Comparison of ENCODE assay signal across 23 mouse cellular contexts in genomic region chr6:108222435-108222834, GRCm38 (mm10). TPM values are rescaled to one million over a fixed set of nuclear protein-coding genes. Genes with fewer than 3 reads are reported as not detected.
A peak's percentile ranks its signal among the peaks of the same experiment; 100 is the strongest.
DNase-seq lines count a peak whose midpoint lies in the region; ATAC-seq and TF ChIP-seq lines count a peak whose summit lies in the region.
"Had no signal": no experiment of that assay in that cellular context is flagged by ENCODE, and none has a peak within 500 bp of the region (broad histone marks: within the 10 kb centered on the region; RNA-seq: fewer than 3 reads in every experiment).

No protein-coding gene starts in this region.

- peaks cover 35% of the 10 kb centered on the region for H3K4me1 ChIP-seq in heart, embryonic 12.5 days (replicated peaks)
- H3K4me1 ChIP-seq in CH12.LX (ENCODE audit: control insufficient read depth in 1 of 2, insufficient read depth in 2 of 2): peaks cover 16 to 77% of the 10 kb centered on the region in 2 experiments; a peak in 3 of 4 replicates
- H3K4me1 ChIP-seq: forebrain, embryonic 12.5 days had no signal

- no peak overlapping the region for H3K9ac ChIP-seq in heart, embryonic 12.5 days
- peak overlapping the region; percentile 34; the same call in 1 of the 2 replicates for H3K9ac ChIP-seq in CH12.LX (ENCODE audit: insufficient read depth, low read depth)
- H3K9ac ChIP-seq: embryonic facial prominence, embryonic 13.5 days; embryonic facial prominence, embryonic 15.5 days; forebrain, embryonic 12.5 days had no signal

- H3K36me3 ChIP-seq in heart, embryonic 12.5 days: peaks cover 21% of the 10 kb centered on the region
- H3K36me3 ChIP-seq in CH12.LX (replicated peaks in 1 of 2; ENCODE audit: control insufficient read depth in 1 of 2, insufficient read depth in 1 of 2, low read length in 1 of 2): peaks cover 6 to 61% of the 10 kb centered on the region in 2 experiments
- H3K36me3 ChIP-seq: embryonic facial prominence, embryonic 13.5 days; embryonic facial prominence, embryonic 15.5 days; forebrain, embryonic 12.5 days had no signal

- peak; percentile 53; the same call in 1 of the 2 replicates for ATAC-seq in frontal cortex, adult (ENCODE audit: low TSS enrichment)
- ATAC-seq in heart, embryonic 12.5 days (ENCODE audit: insufficient number of reproducible peaks, low FRiP score): no peak
- ATAC-seq: CD4-positive, CD25-positive, alpha-beta regulatory T cell, adult 4 months; forebrain, embryonic 14.5 days; forebrain, embryonic 16.5 days had no signal

- DNase-seq in frontal cortex, postnatal 25 days (ENCODE audit: low spot score in 2 of 2): no peak
- DNase-seq in heart, adult 11 months: peak; percentile 55
- DNase-seq in CH12.LX (ENCODE audit: extremely low read depth): no peak
- DNase-seq: adrenal gland, adult 2 months; adrenal gland, postnatal 10 days; adrenal gland, postnatal 25 days; cerebellum, adult 11 months; cerebellum, adult 18-20 months; cerebellum, adult 8-10 months; cerebellum, adult 9-11 months; cerebellum, postnatal 14 days; cerebellum, postnatal 36 days; embryo, embryonic 11 days had no signal

- H3K4me3 ChIP-seq in heart, embryonic 12.5 days: no peak overlapping the region
- H3K4me3 ChIP-seq in CH12.LX (replicated peaks in 1 of 3; ENCODE audit: low read depth in 2 of 3, low read length in 2 of 3, poor library complexity in 1 of 3): no peak overlapping the region
- H3K4me3 ChIP-seq: embryonic facial prominence, embryonic 13.5 days; embryonic facial prominence, embryonic 15.5 days; erythroblast, embryonic 14.5 days; forebrain, embryonic 10.5 days; forebrain, embryonic 12.5 days had no signal

- no peak for TF ChIP-seq POLR2A in CH12.LX (IDR thresholded peaks at IDR 0.05; ENCODE audit: low read depth, low read length)

- no peak for TF ChIP-seq RAD21 in CH12.LX (IDR thresholded peaks at IDR 0.05; ENCODE audit: low read depth, low read length)

- H3K27me3 ChIP-seq in heart, embryonic 12.5 days (replicated peaks): no peaks in the 10 kb centered on the region
- no peaks in the 10 kb centered on the region for H3K27me3 ChIP-seq in CH12.LX (replicated peaks)
- H3K27me3 ChIP-seq: embryonic facial prominence, embryonic 13.5 days; embryonic facial prominence, embryonic 15.5 days; forebrain, embryonic 12.5 days had no signal

- no peak for TF ChIP-seq EP300 in CH12.LX (IDR thresholded peaks at IDR 0.05; ENCODE audit: low read length)

- WGBS in heart, embryonic 12.5 days: 55% methylated on average over 5 of the region's 5 CpGs

- in situ Hi-C loops in CH12.LX (cut with MboI; ENCODE audit: low pct_ligation_motif_present, low pct_unique_long_range_greater_than_20kb, low sequenced_read_pairs): loop anchor here (10.0 kb wide), 1 partner anchor 102 kb away; no protein-coding TSS in a partner anchor

- dilution Hi-C loops in CH12.LX (cut with MboI; ENCODE audit: extremely low pct_ligation_motif_present, extremely low pct_unique_long_range_greater_than_20kb, low sequenced_read_pairs): no loop called here

- H3K4me2 ChIP-seq in heart, embryonic 12.5 days: no peak overlapping the region
- peak overlapping the region; percentile 43 for H3K4me2 ChIP-seq in CH12.LX (ENCODE audit: insufficient read depth, low read depth, poor library complexity, severe bottlenecking)
- H3K4me2 ChIP-seq: embryonic facial prominence, embryonic 13.5 days; embryonic facial prominence, embryonic 15.5 days; forebrain, embryonic 12.5 days had no signal

- H3K79me2 ChIP-seq in CH12.LX (replicated peaks; ENCODE audit: control insufficient read depth, extremely low read depth, insufficient read depth, poor library complexity, severe bottlenecking): peaks cover 68% of the 10 kb centered on the region

- no peak overlapping the region for H3K27ac ChIP-seq in heart, embryonic 12.5 days (ENCODE audit: poor library complexity, severe bottlenecking)
- H3K27ac ChIP-seq in CH12.LX (ENCODE audit: insufficient read depth, low read depth): peak overlapping the region; percentile 6; the same call in 1 of the 2 replicates
- H3K27ac ChIP-seq: embryonic facial prominence, embryonic 13.5 days; embryonic facial prominence, embryonic 15.5 days; forebrain, embryonic 10.5 days; forebrain, embryonic 12.5 days had no signal

- no peak for TF ChIP-seq CTCF in CH12.LX (conservative IDR thresholded peaks at IDR 0.05 in 1 of 2, IDR thresholded peaks at IDR 0.05 in 1 of 2; ENCODE audit: low read depth in 2 of 2, low read length in 2 of 2)

- no peaks in the 10 kb centered on the region for H3K9me3 ChIP-seq in heart, embryonic 12.5 days (replicated peaks)
- no peaks in the 10 kb centered on the region for H3K9me3 ChIP-seq in CH12.LX (replicated peaks; ENCODE audit: low read length)
- H3K9me3 ChIP-seq: embryonic facial prominence, embryonic 13.5 days; embryonic facial prominence, embryonic 15.5 days; forebrain, embryonic 10.5 days; forebrain, embryonic 12.5 days had no signal

TF ChIP-seq in CH12.LX, 34 proteins besides CTCF, POLR2A, EP300 and RAD21:
- TF ChIP-seq CHD2 (IDR thresholded peaks at IDR 0.05; ENCODE audit: low read length) (no peak), USF1 (IDR thresholded peaks at IDR 0.05; ENCODE audit: low read depth, low read length) (no peak), IRF4 (IDR thresholded peaks at IDR 0.05; ENCODE audit: low read depth, low read length) (no peak), HCFC1 (IDR thresholded peaks at IDR 0.05; ENCODE audit: low read depth, low read length) (no peak), ELF1 (IDR thresholded peaks at IDR 0.05; ENCODE audit: low read depth, low read length) (no peak), MAX (IDR thresholded peaks at IDR 0.05; ENCODE audit: low read length) (no peak), MAFK (IDR thresholded peaks at IDR 0.05; ENCODE audit: insufficient replicate concordance, low read length) (no peak), NELFE (IDR thresholded peaks at IDR 0.05; ENCODE audit: low read depth, low read length) (no peak), ZMIZ1 (IDR thresholded peaks at IDR 0.05; ENCODE audit: low read depth, low read length) (no peak), ZC3H11A (IDR thresholded peaks at IDR 0.05; ENCODE audit: low read depth, low read length) (no peak)

RNA-seq across cellular contexts. Expression of gene Itpr1, which starts 9.5 kb away (rescaled TPM):
- 22.0 and 22.7 TPM in 2 replicates for polyA plus RNA-seq in heart, embryonic 12.5 days (2016; fragmentation: Nextera tagmentation; extraction: Ambion mirVana)
- total RNA-seq in CH12.LX (2012; rRNA removed) (73.1 and 78.2 TPM in 2 replicates), CH12.LX (2014; rRNA removed) (42.8 and 48.2 TPM in 2 replicates)
- polyA plus RNA-seq in CH12.LX (2012; ENCODE audit: insufficient read length, low read depth): 53.4 and 54.5 TPM in 2 replicates

RNA-seq across cellular contexts. Expression of gene Sumf1, which starts 37.1 kb away (rescaled TPM):
- 24.6 and 25.2 TPM in 2 replicates for polyA plus RNA-seq in heart, embryonic 12.5 days (2016; fragmentation: Nextera tagmentation; extraction: Ambion mirVana)
- total RNA-seq in CH12.LX (2012; rRNA removed): 14.9 and 17.1 TPM in 2 replicates
- 11.0 and 13.1 TPM in 2 replicates for total RNA-seq in CH12.LX (2014; rRNA removed)
- polyA plus RNA-seq in CH12.LX (2012; ENCODE audit: insufficient read length, low read depth): 19.1 and 23.1 TPM in 2 replicates
